In genomic region chr15:79280850-79281249, GRCm38 (mm10) we compare ENCODE assay signal across 12 mouse cellular contexts. TPM values are rescaled to one million over a fixed set of nuclear protein-coding genes. Genes with fewer than 3 reads are reported as not detected.
DNase-seq lines count a peak whose midpoint lies in the region; ATAC-seq and TF ChIP-seq lines count a peak whose summit lies in the region.
"Had no signal": no experiment of that assay in that cellular context is flagged by ENCODE, and none has a peak within 500 bp of the region (broad histone marks: within the 10 kb centered on the region; RNA-seq: fewer than 3 reads in every experiment).

No protein-coding gene starts in this region.

- H3K4me2 ChIP-seq in embryonic facial prominence, embryonic 15.5 days (replicated peaks), result no peak overlapping the region
- H3K4me2 ChIP-seq in liver, embryonic 11.5 days, result no peak overlapping the region
- H3K4me2 ChIP-seq: heart, embryonic 13.5 days; limb, embryonic 12.5 days had no signal

- no peak overlapping the region for H3K4me3 ChIP-seq in embryonic facial prominence, embryonic 15.5 days (replicated peaks)
- no peak overlapping the region for H3K4me3 ChIP-seq in embryonic facial prominence, embryonic 10.5 days
- peak overlapping the region; percentile 38; the same call in 1 of the 2 replicates for H3K4me3 ChIP-seq in G1E (ENCODE audit: low read depth, low read length)
- no peak overlapping the region for H3K4me3 ChIP-seq in liver, embryonic 11.5 days (ENCODE audit: low read depth, low read length)
- H3K4me3 ChIP-seq: heart, embryonic 13.5 days; limb, embryonic 12.5 days had no signal

- no peak for ATAC-seq in embryonic facial prominence, embryonic 15.5 days (ENCODE audit: insufficient number of reproducible peaks, low FRiP score, low TSS enrichment, low read depth)
- no peak; the same call in 1 of the 2 replicates for ATAC-seq in G1E (ENCODE audit: extremely low read depth, insufficient number of reproducible peaks, low FRiP score, poor library complexity, severe bottlenecking)
- 0 out of 2 replicates have a peak, but pooled peaks have one; percentile 41 for ATAC-seq in liver, embryonic 11.5 days (replicated peaks; ENCODE audit: low FRiP score)

- no peaks in the 10 kb centered on the region for H3K36me3 ChIP-seq in embryonic facial prominence, embryonic 15.5 days
- H3K36me3 ChIP-seq in embryonic facial prominence, embryonic 10.5 days (replicated peaks), result peaks cover 2% of the 10 kb centered on the region
- peaks cover 6% of the 10 kb centered on the region for H3K36me3 ChIP-seq in G1E (replicated peaks)
- no peaks in the 10 kb centered on the region for H3K36me3 ChIP-seq in liver, embryonic 11.5 days (ENCODE audit: control insufficient read depth, insufficient read depth, low read length)
- H3K36me3 ChIP-seq: heart, embryonic 13.5 days; limb, embryonic 12.5 days had no signal

- 0 out of 2 replicates have a peak overlapping the region, but pooled peaks have one; percentile 45 for H3K27ac ChIP-seq in embryonic facial prominence, embryonic 15.5 days (replicated peaks)
- H3K27ac ChIP-seq in embryonic facial prominence, embryonic 10.5 days (replicated peaks), result no peak overlapping the region
- peak overlapping the region; percentile 81 for H3K27ac ChIP-seq in liver, embryonic 11.5 days (ENCODE audit: low read depth, low read length)
- H3K27ac ChIP-seq: heart, embryonic 13.5 days; limb, embryonic 12.5 days had no signal

- 56% methylated on average over 5 of the region's 5 CpGs for WGBS in embryonic facial prominence, embryonic 15.5 days
- WGBS in embryonic facial prominence, embryonic 10.5 days, result 70% methylated on average over 5 of the region's 5 CpGs
- 54% methylated on average over 5 of the region's 5 CpGs for WGBS in liver, embryonic 11.5 days

- no peak for DNase-seq in embryonic facial prominence, embryonic 10.5 days (ENCODE audit: low spot score)
- DNase-seq in G1E (ENCODE audit: low spot score), result peak; percentile 60
- no peak for DNase-seq in liver, embryonic 11.5 days (ENCODE audit: low spot score)
- peak; percentile 62 to 66 for DNase-seq in lung, postnatal 4 days
- DNase-seq in right cerebral cortex, postnatal 10 days (ENCODE audit: low spot score in 2 of 2), result no peak
- DNase-seq in kidney, postnatal 10 days, result no peak
- DNase-seq in kidney, adult 9 months, result no peak
- DNase-seq: cerebellum, adult 18-20 months had no signal

- no peaks in the 10 kb centered on the region for H3K9me3 ChIP-seq in embryonic facial prominence, embryonic 15.5 days (replicated peaks)
- H3K9me3 ChIP-seq in embryonic facial prominence, embryonic 10.5 days, result no peaks in the 10 kb centered on the region
- 0 out of 2 replicates have a peak, but pooled peaks cover 2% of the 10 kb centered on the region for H3K9me3 ChIP-seq in G1E (replicated peaks)
- no peaks in the 10 kb centered on the region for H3K9me3 ChIP-seq in liver, embryonic 11.5 days (ENCODE audit: control insufficient read depth, low read length)
- H3K9me3 ChIP-seq: heart, embryonic 13.5 days had no signal

- H3K4me1 ChIP-seq in embryonic facial prominence, embryonic 15.5 days, result no peaks in the 10 kb centered on the region
- peaks cover 19% of the 10 kb centered on the region for H3K4me1 ChIP-seq in embryonic facial prominence, embryonic 10.5 days
- peaks cover 25% of the 10 kb centered on the region for H3K4me1 ChIP-seq in G1E (ENCODE audit: insufficient read depth, low read depth, low read length)
- H3K4me1 ChIP-seq in liver, embryonic 11.5 days (replicated peaks; ENCODE audit: control insufficient read depth, insufficient read depth, low read length), result peaks cover 14% of the 10 kb centered on the region

- no peak for TF ChIP-seq CTCF in G1E (IDR thresholded peaks at IDR 0.05; ENCODE audit: low read depth, low read length)

- H3K9ac ChIP-seq in embryonic facial prominence, embryonic 15.5 days, result no peak overlapping the region
- H3K9ac ChIP-seq in liver, embryonic 11.5 days (ENCODE audit: low read depth, low read length), result peak overlapping the region; percentile 46
- H3K9ac ChIP-seq: heart, embryonic 13.5 days; limb, embryonic 12.5 days had no signal

- H3K27me3 ChIP-seq in embryonic facial prominence, embryonic 15.5 days, result no peaks in the 10 kb centered on the region
- no peaks in the 10 kb centered on the region for H3K27me3 ChIP-seq in embryonic facial prominence, embryonic 10.5 days (replicated peaks; ENCODE audit: low read depth, poor library complexity, severe bottlenecking)
- H3K27me3 ChIP-seq in G1E (ENCODE audit: insufficient read depth, low read length), result peaks cover 5% of the 10 kb centered on the region; the same call in 1 of the 2 replicates
- no peaks in the 10 kb centered on the region for H3K27me3 ChIP-seq in liver, embryonic 11.5 days (replicated peaks; ENCODE audit: control insufficient read depth, insufficient read depth, low read length)
- H3K27me3 ChIP-seq: heart, embryonic 13.5 days; limb, embryonic 12.5 days had no signal

RNA-seq across cellular contexts. Expression of gene Baiap2l2, which starts 4.5 kb away (rescaled TPM):
- 16.1 and 18.5 TPM in 2 replicates for polyA plus RNA-seq in embryonic facial prominence, embryonic 15.5 days (2015; fragmentation: Nextera tagmentation; extraction: Ambion mirVana)
- 2.5 and 6.0 TPM in 2 replicates for polyA plus RNA-seq in embryonic facial prominence, embryonic 10.5 days (2016; fragmentation: Nextera tagmentation; extraction: Ambion mirVana)
- total RNA-seq in G1E (2014; fragmentation: Nextera tagmentation) (not detected in 2 replicates), G1E (2017) (0.06 TPM in 1 of 2 replicates, not detected in the other)
- polyA plus RNA-seq in G1E (2012), result not detected in 2 replicates
- 2.9 and 4.6 TPM in 2 replicates for polyA plus RNA-seq in liver, embryonic 11.5 days (2014; fragmentation: Nextera tagmentation; extraction: Ambion mirVana)

RNA-seq across cellular contexts. Expression of gene Slc16a8, which starts 26.3 kb away (rescaled TPM):
- polyA plus RNA-seq in embryonic facial prominence, embryonic 15.5 days (2015; fragmentation: Nextera tagmentation; extraction: Ambion mirVana), result 0.35 and 0.58 TPM in 2 replicates
- 0.16 and 0.34 TPM in 2 replicates for polyA plus RNA-seq in embryonic facial prominence, embryonic 10.5 days (2016; fragmentation: Nextera tagmentation; extraction: Ambion mirVana)
- not detected in 2 replicates for total RNA-seq in G1E (2014; fragmentation: Nextera tagmentation)
- total RNA-seq in G1E (2017), result not detected in 2 replicates
- polyA plus RNA-seq in G1E (2012), result not detected in 2 replicates
- polyA plus RNA-seq in liver, embryonic 11.5 days (2014; fragmentation: Nextera tagmentation; extraction: Ambion mirVana), result 0.12 TPM in 1 of 2 replicates, not detected in the other
- polyA plus RNA-seq: activated CD4-positive, CD25-positive, alpha-beta regulatory T cell, adult 4 months had no signal

RNA-seq across cellular contexts. Expression of gene Pla2g6, which starts 47.3 kb away (rescaled TPM):
- polyA plus RNA-seq in embryonic facial prominence, embryonic 15.5 days (2015; fragmentation: Nextera tagmentation; extraction: Ambion mirVana), result 16.2 and 17.0 TPM in 2 replicates
- polyA plus RNA-seq in embryonic facial prominence, embryonic 10.5 days (2016; fragmentation: Nextera tagmentation; extraction: Ambion mirVana), result 18.4 and 20.4 TPM in 2 replicates
- total RNA-seq in G1E (2014; fragmentation: Nextera tagmentation) (22.1 and 24.5 TPM in 2 replicates), G1E (2017) (6.5 and 7.0 TPM in 2 replicates)
- 25.1 and 26.4 TPM in 2 replicates for polyA plus RNA-seq in G1E (2012)
- polyA plus RNA-seq in liver, embryonic 11.5 days (2014; fragmentation: Nextera tagmentation; extraction: Ambion mirVana), result 27.7 and 28.1 TPM in 2 replicates

RNA-seq across cellular contexts. Expression of gene Gm49486, which starts 51.7 kb away (rescaled TPM):
- polyA plus RNA-seq in embryonic facial prominence, embryonic 15.5 days (2015; fragmentation: Nextera tagmentation; extraction: Ambion mirVana), result 0.94 and 1.3 TPM in 2 replicates
- 0.29 and 0.35 TPM in 2 replicates for polyA plus RNA-seq in embryonic facial prominence, embryonic 10.5 days (2016; fragmentation: Nextera tagmentation; extraction: Ambion mirVana)
- total RNA-seq in G1E (2014; fragmentation: Nextera tagmentation) (not detected in 2 replicates), G1E (2017) (0.11 and 0.29 TPM in 2 replicates)
- polyA plus RNA-seq in G1E (2012), result 0.03 TPM in 1 of 2 replicates, not detected in the other
- 0.10 TPM in 1 of 2 replicates, not detected in the other for polyA plus RNA-seq in liver, embryonic 11.5 days (2014; fragmentation: Nextera tagmentation; extraction: Ambion mirVana)

RNA-seq across cellular contexts. Expression of gene Pick1, which starts 51.9 kb away (rescaled TPM):
- polyA plus RNA-seq in embryonic facial prominence, embryonic 15.5 days (2015; fragmentation: Nextera tagmentation; extraction: Ambion mirVana), result 46.2 and 50.4 TPM in 2 replicates
- 45.6 and 50.1 TPM in 2 replicates for polyA plus RNA-seq in embryonic facial prominence, embryonic 10.5 days (2016; fragmentation: Nextera tagmentation; extraction: Ambion mirVana)
- 10.0 and 10.2 TPM in 2 replicates for total RNA-seq in G1E (2014; fragmentation: Nextera tagmentation)
- 14.2 and 14.6 TPM in 2 replicates for total RNA-seq in G1E (2017)
- 19.7 and 21.0 TPM in 2 replicates for polyA plus RNA-seq in G1E (2012)
- 13.5 and 18.0 TPM in 2 replicates for polyA plus RNA-seq in liver, embryonic 11.5 days (2014; fragmentation: Nextera tagmentation; extraction: Ambion mirVana)

Comparison
In these comparisons a context has a peak if more than half of its experiments do, and no peak if none do; other contexts are left out.
1. DNase-seq: peak in G1E (single experiment) and lung, postnatal 4 days (2 of 2); none in embryonic facial prominence, embryonic 10.5 days (single experiment), liver, embryonic 11.5 days (single experiment), right cerebral cortex, postnatal 10 days (0 of 2), kidney, postnatal 10 days (single experiment) and kidney, adult 9 months (single experiment).